Mouse (Mus musculus): ENCODE data around the gene Castor1.
"Not testable (repeated sequence)": the region's sequence is repeated elsewhere in the genome, so short reads cannot be mapped to it uniquely, and the experiment has no call there.

The Castor1 gene

GRCm38 (mm10) chr11:4217914-4218629 is at the start of gene Castor1:
Gene Castor1 (plus strand): TSS chr11:4218225.
- DNase-seq (ENCODE audit: low read depth, low spot score), result peak; percentile 99

GRCm38 (mm10) chr11:4174586-4174985 is 43.4 kb upstream of the Castor1 start:
- no peak for DNase-seq (ENCODE audit: low read depth, low spot score)

DNA sequence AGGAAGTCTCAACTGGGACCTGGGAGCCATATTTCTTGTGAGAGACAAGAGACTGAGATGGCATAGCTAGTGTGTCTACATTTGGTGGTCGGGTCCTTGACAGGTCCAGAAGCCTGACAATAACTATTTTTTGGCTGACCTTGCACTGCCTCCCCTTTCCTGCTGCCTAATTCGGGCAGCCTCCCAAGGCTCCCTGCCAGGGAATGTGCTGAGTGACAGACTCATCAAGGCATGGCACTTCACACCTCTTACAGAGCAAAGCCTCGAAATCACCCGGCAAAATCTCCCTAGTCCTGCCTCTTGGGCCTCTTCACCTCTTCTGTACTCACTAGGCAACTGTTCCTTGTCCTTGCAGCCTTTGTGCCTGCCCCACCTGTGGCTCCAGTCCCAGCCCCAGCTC is 40.3 kb upstream of the Castor1 start:
- DNase-seq (ENCODE audit: low read depth, low spot score), result no peak

- no peak for DNase-seq (ENCODE audit: low read depth, low spot score)
Measured at GRCm38 (mm10) chr11:4182061-4182460, 36.0 kb upstream of the Castor1 start.

- DNase-seq (ENCODE audit: low read depth, low spot score), result no peak
Measured at GRCm38 (mm10) chr11:4183511-4183910, 34.5 kb upstream of the Castor1 start.

GRCm38 (mm10) chr11:4184251-4184952 is 33.6 kb upstream of the Castor1 start:
- DNase-seq (ENCODE audit: low read depth, low spot score), result peak; percentile 26

GRCm38 (mm10) chr11:4185480-4185879 is 32.5 kb upstream of the Castor1 start:
- DNase-seq (ENCODE audit: low read depth, low spot score), result not testable (repeated sequence)

GRCm38 (mm10) chr11:4186486-4187317 is 31.3 kb upstream of the Castor1 start, which contains the start of gene Tbc1d10a:
Gene Tbc1d10a (plus strand): TSS chr11:4186789.
- DNase-seq (ENCODE audit: low read depth, low spot score), result peak; percentile 97

GRCm38 (mm10) chr11:4187318-4187700 is 30.7 kb upstream of the Castor1 start:
- no peak for DNase-seq (ENCODE audit: low read depth, low spot score)

GRCm38 (mm10) chr11:4189182-4189581 is 28.8 kb upstream of the Castor1 start:
- no peak for DNase-seq (ENCODE audit: low read depth, low spot score)

GRCm38 (mm10) chr11:4190677-4191076 is 27.3 kb upstream of the Castor1 start:
- no peak for DNase-seq (ENCODE audit: low read depth, low spot score)

GRCm38 (mm10) chr11:4192757-4193156 is 25.3 kb upstream of the Castor1 start:
- DNase-seq (ENCODE audit: low read depth, low spot score), result no peak

DNA sequence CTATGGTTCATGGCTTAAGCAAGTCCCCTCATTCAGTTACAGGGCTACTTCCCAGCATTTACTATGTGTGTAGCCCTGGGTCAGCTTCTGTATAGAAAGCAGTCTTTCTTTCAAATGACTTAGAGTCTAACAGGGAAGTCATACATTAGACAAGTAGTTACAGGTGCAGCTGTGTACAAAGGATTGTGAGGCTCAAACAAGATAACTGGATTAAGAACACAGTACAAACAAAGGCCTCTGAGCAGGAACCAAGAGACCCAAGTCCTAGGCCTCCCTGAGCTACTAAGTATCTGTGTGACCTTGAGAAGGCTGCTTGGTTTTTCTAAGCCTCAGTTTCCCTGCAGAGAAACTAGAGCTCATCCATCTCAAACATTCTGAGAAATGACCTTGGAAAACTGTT is 24.6 kb upstream of the Castor1 start:
- no peak for DNase-seq (ENCODE audit: low read depth, low spot score)

- no peak for DNase-seq (ENCODE audit: low read depth, low spot score)
Measured at GRCm38 (mm10) chr11:4195597-4196031, 22.4 kb upstream of the Castor1 start.

- DNase-seq (ENCODE audit: low read depth, low spot score), result no peak
Measured at GRCm38 (mm10) chr11:4196636-4197035, 21.4 kb upstream of the Castor1 start.

GRCm38 (mm10) chr11:4197691-4198090 is 20.3 kb upstream of the Castor1 start:
- no peak for DNase-seq (ENCODE audit: low read depth, low spot score)

GRCm38 (mm10) chr11:4201981-4202700 is 15.9 kb upstream of the Castor1 start:
- no peak for DNase-seq (ENCODE audit: low read depth, low spot score)

DNA sequence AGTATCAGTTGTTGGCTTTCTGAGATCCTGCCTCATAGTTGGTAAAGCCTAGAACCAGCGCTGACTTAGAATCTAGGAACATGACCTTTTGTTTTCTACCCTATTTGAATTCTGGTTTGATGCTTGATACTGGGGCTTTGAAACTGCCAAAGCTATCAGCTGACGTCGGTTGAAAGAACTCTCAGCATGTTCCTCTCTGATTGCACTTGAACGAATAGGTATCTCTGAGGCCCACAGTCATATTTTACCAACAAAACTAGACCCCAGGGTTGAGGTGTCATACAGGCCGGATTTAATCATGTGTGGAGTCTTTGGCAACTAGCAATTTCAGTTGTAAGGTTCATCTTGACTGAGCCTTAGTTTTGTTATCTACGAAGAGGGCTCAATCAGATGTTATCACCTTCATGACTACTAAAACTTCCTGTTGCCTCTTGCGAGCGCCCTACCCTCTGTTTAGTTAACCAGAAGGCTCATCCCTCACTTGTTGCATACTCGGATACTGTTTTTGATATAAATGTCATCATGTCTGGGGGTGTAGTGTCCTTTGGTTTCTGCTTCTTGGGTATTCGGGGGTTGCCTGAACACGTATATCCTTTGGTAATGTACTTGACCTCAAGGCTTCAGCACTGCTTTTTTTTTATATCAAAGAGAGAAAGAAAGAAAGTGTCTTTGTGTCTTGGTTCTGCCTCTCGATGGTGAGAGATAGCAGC is 14.9 kb upstream of the Castor1 start:
- DNase-seq (ENCODE audit: low read depth, low spot score), result no peak

GRCm38 (mm10) chr11:4203705-4204074 is 14.3 kb upstream of the Castor1 start:
- no peak for DNase-seq (ENCODE audit: low read depth, low spot score)

DNA sequence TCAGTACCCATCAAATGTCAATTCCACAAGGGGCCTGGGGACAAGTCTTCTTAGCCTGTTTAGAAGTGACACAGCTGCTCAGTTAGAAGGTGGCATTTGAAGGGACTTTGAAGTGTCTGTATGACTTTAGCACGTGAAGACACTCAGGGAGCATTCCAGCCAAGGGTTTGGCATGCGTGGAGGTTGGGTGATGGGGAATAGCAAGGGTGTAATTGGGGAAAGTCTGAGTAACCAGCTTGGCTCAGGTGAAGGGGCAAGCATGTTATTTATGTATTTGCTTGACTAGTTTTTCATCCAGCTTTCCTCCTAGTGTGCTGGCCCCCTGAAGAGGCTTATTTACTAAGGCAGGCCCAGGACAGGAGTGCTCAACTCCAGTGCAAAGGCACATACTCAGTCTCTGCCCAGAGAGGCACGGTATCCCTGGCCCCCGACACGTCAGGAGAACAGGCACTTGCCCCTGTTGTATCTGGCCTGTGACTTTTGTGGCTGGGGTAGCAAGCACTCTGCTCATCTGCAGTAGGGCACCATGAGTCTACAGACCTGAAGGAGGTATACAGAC is 12.8 kb upstream of the Castor1 start:
- no peak for DNase-seq (ENCODE audit: low read depth, low spot score)

DNA sequence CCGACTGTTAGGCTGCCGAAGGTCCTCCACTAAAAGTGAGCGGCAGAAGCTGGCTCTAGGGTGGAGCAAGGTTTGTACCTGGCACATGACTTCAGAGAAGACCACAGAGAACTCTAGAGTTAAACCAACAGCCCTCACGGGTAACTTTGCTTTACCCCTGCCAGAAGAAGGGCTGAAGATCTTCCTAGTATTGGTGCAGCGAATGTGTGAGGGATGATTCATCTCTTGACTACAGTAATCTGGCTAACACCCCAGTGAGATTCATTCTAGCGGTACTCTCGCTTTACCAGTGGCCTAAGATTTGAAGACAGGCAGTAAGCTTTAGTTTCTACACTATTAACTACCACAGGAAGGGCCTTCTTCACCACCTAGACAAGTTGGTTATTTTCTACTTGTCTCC is 12.1 kb upstream of the Castor1 start:
- no peak for DNase-seq (ENCODE audit: low read depth, low spot score)

Measured in ES-CJ7 (cell line).